Mouse (Mus musculus) G1E (cell line): ENCODE measurements around the gene Rrp36.

Source experiments
- CTCF ChIP-seq: IDR thresholded peaks from 2 replicates; pipeline ENCODE4 v1.5.1; 2012; ENCODE audit warnings: low read depth, low read length, inconsistent platforms, mixed read lengths
- POLR2AphosphoS5 ChIP-seq: IDR thresholded peaks from 2 replicates; pipeline ENCODE4 v1.6.1; 2012; ENCODE audit warnings: low read depth, low read length, inconsistent platforms; ENCODE audit not compliant: insufficient replicate concordance

- TF ChIP-seq POLR2AphosphoS5: no peak
- TF ChIP-seq CTCF: no peak
Observed at GRCm38 (mm10) chr17:46698515-46698914, 24.4 kb upstream of the Rrp36 start.
